Mouse (Mus musculus) left cerebral cortex, adult 2 months (tissue): ENCODE results near the gene Zdhhc14. TPM values are rescaled to one million over a fixed set of nuclear protein-coding genes. Genes with fewer than 3 reads are reported as not detected.

Experiments used
- DNase-seq, 2 experiments: peaks; one replicate each; pipeline ENCODE4 v3.0.0; 2021 to 2022; ENCODE audit warnings: low spot score in 2 of 2, mixed read lengths in 1 of 2; ENCODE audit errors: extremely low spot score in 1 of 2
- H3K27ac ChIP-seq: fragments of 200-600 bp; 2 replicates; pipeline ENCODE4 v1.8.1; 2022
- H3K4me3 ChIP-seq: fragments of 200-600 bp; 2 replicates; pipeline ENCODE4 v1.8.1; 2022
- CTCF ChIP-seq: fragments of 200-600 bp; IDR thresholded peaks from 2 replicates; pipeline ENCODE4 v1.8.1; 2022; ENCODE audit warnings: antibody characterized with exemption, mild to moderate bottlenecking, moderate library complexity
- intact Hi-C: fragments of 180-260 bp; cut with DNase I; formaldehyde crosslinking; loops from one replicate; pipeline ENCODE4 v1.15.1; 2025
- total RNA-seq, 2 experiments: library from RNA; stranded (reverse); gene quantifications; 2 replicates each; pipeline ENCODE4 v1.2.3; 2021

Zdhhc14 gene
- total RNA-seq, 2 experiments from 2014 or later: 44.9 to 46.8 TPM

- intact Hi-C loops: no loop called here
- no peak for TF ChIP-seq CTCF
These were observed 299.9 kb downstream of the Zdhhc14 start for GRCm38 (mm10) chr17:5792164-5792791.

GRCm38 (mm10) chr17:5793593-5793992, 301.2 kb downstream of the Zdhhc14 start:
- no peak for TF ChIP-seq CTCF
- H3K27ac ChIP-seq: no peak overlapping the region
- H3K4me3 ChIP-seq: no peak overlapping the region
- intact Hi-C loops: no loop called here
- no peak for DNase-seq

More at GRCm38 (mm10) chr17:5792164-5792791, 299.9 kb downstream of the Zdhhc14 start:
- DNase-seq: no peak
- Histone ChIP-seq H3K4me3 (no peak overlapping the region), H3K27ac (no peak overlapping the region)

- no peak for DNase-seq
- no peak for TF ChIP-seq CTCF
- intact Hi-C loops: loop anchor here (2.0 kb wide), 1 partner anchor 129 kb away; no protein-coding TSS in a partner anchor
- Histone ChIP-seq H3K27ac (no peak overlapping the region), H3K4me3 (no peak overlapping the region)
These were observed 301.9 kb downstream of the Zdhhc14 start for GRCm38 (mm10) chr17:5794276-5794675.

- DNase-seq: no peak
- no peak for TF ChIP-seq CTCF
- intact Hi-C loops: loop anchor here (2.0 to 5.0 kb wide), 3 partner anchors 47 to 212 kb away; partner anchors contain the start of gene Snx9
- H3K27ac ChIP-seq: no peak overlapping the region
- H3K4me3 ChIP-seq: no peak overlapping the region
These were observed 303.0 kb downstream of the Zdhhc14 start for GRCm38 (mm10) chr17:5795369-5795768.

GRCm38 (mm10) chr17:5795878-5796277, 303.5 kb downstream of the Zdhhc14 start:
- H3K27ac ChIP-seq: no peak overlapping the region
- DNase-seq: peak; percentile 67 to 72
- no peak; the same call in none of the 2 replicates for TF ChIP-seq CTCF
- intact Hi-C loops: loop anchor here (1.0 to 5.0 kb wide), 4 partner anchors 46 to 211 kb away; partner anchors contain the start of gene Snx9
- H3K4me3 ChIP-seq: no peak overlapping the region

- intact Hi-C loops: loop anchor here (5.0 kb wide), 2 partner anchors 45 to 210 kb away; partner anchors contain the start of gene Snx9
- no peak for TF ChIP-seq CTCF
- DNase-seq: no peak
These were observed 304.9 kb downstream of the Zdhhc14 start for GRCm38 (mm10) chr17:5797124-5797760.

GRCm38 (mm10) chr17:5798221-5798801, 306.0 kb downstream of the Zdhhc14 start:
- no peak for TF ChIP-seq CTCF
- intact Hi-C loops: loop anchor here (5.0 kb wide), 2 partner anchors 44 to 209 kb away; partner anchors contain the start of gene Snx9
- Histone ChIP-seq H3K27ac (no peak overlapping the region), H3K4me3 (no peak overlapping the region)
- DNase-seq: no peak

More at GRCm38 (mm10) chr17:5797124-5797760, 304.9 kb downstream of the Zdhhc14 start:
- H3K4me3 ChIP-seq: no peak overlapping the region
- no peak overlapping the region for H3K27ac ChIP-seq

GRCm38 (mm10) chr17:5798900-5799299, 306.5 kb downstream of the Zdhhc14 start:
- no peak overlapping the region for H3K27ac ChIP-seq
- TF ChIP-seq CTCF: no peak
- no peak overlapping the region for H3K4me3 ChIP-seq
- intact Hi-C loops: loop anchor here (5.0 kb wide), 2 partner anchors 43 to 208 kb away; partner anchors contain the start of gene Snx9
- no peak for DNase-seq

GRCm38 (mm10) chr17:5799396-5800021, 307.2 kb downstream of the Zdhhc14 start:
- DNase-seq: no peak
- intact Hi-C loops: loop anchor here (5.0 kb wide), 2 partner anchors 43 to 208 kb away; partner anchors contain the start of gene Snx9
- Histone ChIP-seq H3K4me3 (no peak overlapping the region), H3K27ac (no peak overlapping the region)
- TF ChIP-seq CTCF: no peak

GRCm38 (mm10) chr17:5800254-5800653, 307.9 kb downstream of the Zdhhc14 start:
- no peak overlapping the region for H3K4me3 ChIP-seq
- no peak overlapping the region for H3K27ac ChIP-seq
- no peak for DNase-seq
- intact Hi-C loops: no loop called here
- no peak for TF ChIP-seq CTCF

GRCm38 (mm10) chr17:5800824-5801560, 308.6 kb downstream of the Zdhhc14 start:
- Histone ChIP-seq H3K4me3 (no peak overlapping the region), H3K27ac (no peak overlapping the region)
- intact Hi-C loops: no loop called here
- TF ChIP-seq CTCF: no peak
- no peak for DNase-seq
